Mouse (Mus musculus) adipocyte (in vitro differentiated cells): Measurements from ENCODE around the gene Chit1.

ENCODE experiments used
- DNase-seq: peaks from one replicate; pipeline ENCODE4 v3.0.0-alpha.2; 2016; ENCODE audit warnings: low spot score

Chit1 gene

GRCm38 (mm10) chr1:134110979-134111378, at the start of gene Chit1:
TSS of gene Chit1 (plus strand) at chr1:134111242.
- DNase-seq = no peak

GRCm38 (mm10) chr1:134061915-134062314, 49.1 kb upstream of the Chit1 start:
- DNase-seq = no peak

- no peak for DNase-seq
Measured at GRCm38 (mm10) chr1:134062411-134063085, 48.5 kb upstream of the Chit1 start.

GRCm38 (mm10) chr1:134063086-134063772, 47.8 kb upstream of the Chit1 start:
- peak; percentile 89 for DNase-seq

GRCm38 (mm10) chr1:134063773-134064125, 47.3 kb upstream of the Chit1 start:
- DNase-seq = no peak

GRCm38 (mm10) chr1:134064296-134064831, 46.7 kb upstream of the Chit1 start:
- DNase-seq = no peak

- peak; percentile 95 for DNase-seq
Measured at GRCm38 (mm10) chr1:134065241-134065809, 45.7 kb upstream of the Chit1 start.

GRCm38 (mm10) chr1:134066554-134066953, 44.5 kb upstream of the Chit1 start:
- DNase-seq = no peak

- DNase-seq = no peak
Measured at GRCm38 (mm10) chr1:134067143-134067619, 43.9 kb upstream of the Chit1 start.

GRCm38 (mm10) chr1:134070099-134070669, 40.9 kb upstream of the Chit1 start:
- DNase-seq = no peak

- DNase-seq = peak; percentile 76
Measured at GRCm38 (mm10) chr1:134071411-134072018, 39.5 kb upstream of the Chit1 start.

GRCm38 (mm10) chr1:134073061-134073564, 37.9 kb upstream of the Chit1 start:
- DNase-seq = no peak

- no peak for DNase-seq
Measured at GRCm38 (mm10) chr1:134073658-134074057, 37.4 kb upstream of the Chit1 start.

GRCm38 (mm10) chr1:134074184-134074583, 36.9 kb upstream of the Chit1 start:
- peak; percentile 54 for DNase-seq

GRCm38 (mm10) chr1:134074606-134075005, 36.4 kb upstream of the Chit1 start:
- peak; percentile 61 for DNase-seq

- DNase-seq = no peak
Measured at GRCm38 (mm10) chr1:134075532-134075931, 35.5 kb upstream of the Chit1 start.

- no peak for DNase-seq
Measured at GRCm38 (mm10) chr1:134076789-134077188, 34.3 kb upstream of the Chit1 start.

- peak; percentile 59 for DNase-seq
Measured at GRCm38 (mm10) chr1:134077389-134078060, 33.5 kb upstream of the Chit1 start.

GRCm38 (mm10) chr1:134078061-134078795, 32.8 kb upstream of the Chit1 start:
- DNase-seq = peak; percentile 51

GRCm38 (mm10) chr1:134078802-134079476, 32.1 kb upstream of the Chit1 start, which contains the start of gene Btg2:
TSS of gene Btg2 (minus strand) at chr1:134079120.
- peak; percentile 96 for DNase-seq
